Mouse (Mus musculus): Measurements from ENCODE around the gene Zfp386. TPM values are rescaled to one million over a fixed set of nuclear protein-coding genes. Genes with fewer than 3 reads are reported as not detected.
A peak's percentile ranks its signal among the peaks of the same experiment; 100 is the strongest.

The Zfp386 gene
- total RNA-seq, 2 experiments from 2014 or later: 36.7 to 38.9 TPM

DNA sequence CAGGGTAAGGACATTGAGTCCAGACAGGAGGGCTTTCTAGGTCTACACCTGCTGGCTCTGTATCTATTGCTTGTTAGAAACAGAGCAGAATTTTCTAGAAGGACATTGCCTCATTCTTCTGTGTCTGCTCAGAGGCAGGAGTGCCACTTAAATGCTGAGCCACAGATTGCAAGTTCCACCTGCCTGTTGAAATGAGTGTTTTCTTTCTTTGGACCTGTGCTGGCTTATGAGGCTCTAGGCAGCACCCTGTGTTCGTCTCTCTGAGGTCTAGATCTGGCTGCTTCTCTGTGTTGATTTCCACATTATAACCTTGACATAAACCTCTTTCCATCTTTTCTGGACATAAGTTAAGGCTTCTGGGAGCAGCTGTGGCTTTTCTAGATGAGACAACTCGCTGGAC lies 36.8 kb downstream of the Zfp386 start:
- intact Hi-C loops (cut with DNase I): no loop called here
- DNase-seq (ENCODE audit: low spot score in 2 of 2): no peak

DNA sequence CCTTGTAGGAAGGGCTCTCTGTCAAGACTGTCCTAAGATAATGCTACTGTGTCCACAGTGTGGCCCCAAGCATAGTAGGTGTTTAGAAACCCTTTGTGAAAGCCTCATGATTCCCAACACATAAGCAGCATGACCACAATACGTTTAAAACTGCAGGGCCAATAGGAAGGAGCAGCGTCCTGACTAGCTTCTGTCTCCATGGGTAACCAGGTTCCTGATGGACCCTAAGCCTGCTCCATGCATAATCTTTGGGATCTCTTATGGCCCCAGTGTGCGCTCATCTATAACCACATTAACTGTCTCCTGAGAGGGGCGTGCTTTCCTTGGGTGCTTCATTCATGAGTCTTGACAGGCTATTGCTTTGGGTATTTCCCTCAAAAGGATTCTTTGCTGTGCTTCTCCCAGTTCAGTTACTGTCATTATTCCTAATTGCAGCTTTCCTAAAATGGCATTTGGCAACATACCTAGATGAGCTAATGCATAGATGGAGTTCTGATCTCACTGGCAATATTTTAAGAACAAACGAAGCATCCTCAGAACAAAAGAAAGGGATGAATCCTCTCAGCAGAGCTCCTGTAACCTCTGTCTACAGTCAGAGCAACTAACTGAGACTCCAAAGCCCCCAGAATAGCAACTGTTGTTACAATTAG lies 39.6 kb downstream of the Zfp386 start:
- intact Hi-C loops (cut with DNase I): no loop called here
- no peak for DNase-seq (ENCODE audit: low spot score in 2 of 2)

DNA sequence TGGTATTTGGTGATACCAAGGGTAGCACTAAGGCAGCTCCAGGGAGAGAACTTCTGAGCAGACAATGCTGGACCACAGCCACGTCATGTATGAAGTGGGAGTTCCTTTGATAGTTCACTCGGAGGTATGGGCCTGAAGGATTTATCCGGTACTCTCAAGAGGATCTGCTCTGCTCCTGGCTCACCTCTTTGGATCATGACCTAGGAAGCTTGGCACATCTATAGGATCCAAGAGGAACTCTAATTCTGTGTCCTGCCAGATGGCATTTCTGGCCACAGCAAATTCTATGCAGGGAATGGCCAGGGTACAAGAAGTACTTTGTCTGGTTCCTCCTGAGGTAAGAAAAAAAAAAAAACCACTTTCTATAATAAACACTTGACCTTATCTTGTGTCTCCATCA lies 42.3 kb downstream of the Zfp386 start:
- no peak for DNase-seq (ENCODE audit: low spot score in 2 of 2)
- intact Hi-C loops (cut with DNase I): no loop called here

DNA sequence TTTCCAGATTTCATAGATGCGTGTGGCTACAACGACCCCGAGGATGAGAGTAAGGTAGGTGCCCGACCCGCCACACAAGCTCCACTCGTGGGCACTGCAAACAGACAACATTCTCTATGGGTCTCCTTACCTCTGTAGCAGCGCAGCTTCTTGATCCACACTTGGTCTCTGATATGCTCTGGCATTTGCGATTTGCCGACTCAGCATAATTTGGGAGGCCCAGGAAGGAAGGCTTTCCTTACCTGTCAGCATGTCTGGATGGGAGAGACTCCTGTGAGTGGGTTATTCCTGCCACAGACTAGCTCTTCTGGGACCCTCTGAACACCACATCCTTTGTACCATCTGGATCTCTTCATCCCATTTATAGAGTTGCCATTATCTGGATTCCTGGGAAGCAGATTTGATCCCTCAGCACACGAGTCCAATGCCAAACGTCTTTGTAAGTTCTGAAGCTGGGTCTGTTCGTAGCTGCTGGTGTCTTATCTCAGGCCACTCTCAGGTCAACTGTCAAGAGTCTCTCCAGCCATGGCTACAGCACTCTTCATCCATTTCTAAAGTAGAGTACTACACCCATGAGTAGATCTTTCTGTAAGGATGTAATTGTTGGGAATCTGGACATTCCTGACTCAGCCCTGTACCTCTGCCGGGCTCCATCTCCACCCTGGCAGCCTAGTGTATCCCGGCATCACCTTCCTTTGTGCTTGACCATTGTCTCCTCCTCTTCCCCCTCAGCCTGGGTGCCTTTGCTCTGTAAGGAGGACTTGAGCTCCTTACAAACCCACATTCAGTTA lies 47.4 kb downstream of the Zfp386 start:
- intact Hi-C loops (cut with DNase I): no loop called here
- no peak for DNase-seq (ENCODE audit: low spot score in 2 of 2)

DNA sequence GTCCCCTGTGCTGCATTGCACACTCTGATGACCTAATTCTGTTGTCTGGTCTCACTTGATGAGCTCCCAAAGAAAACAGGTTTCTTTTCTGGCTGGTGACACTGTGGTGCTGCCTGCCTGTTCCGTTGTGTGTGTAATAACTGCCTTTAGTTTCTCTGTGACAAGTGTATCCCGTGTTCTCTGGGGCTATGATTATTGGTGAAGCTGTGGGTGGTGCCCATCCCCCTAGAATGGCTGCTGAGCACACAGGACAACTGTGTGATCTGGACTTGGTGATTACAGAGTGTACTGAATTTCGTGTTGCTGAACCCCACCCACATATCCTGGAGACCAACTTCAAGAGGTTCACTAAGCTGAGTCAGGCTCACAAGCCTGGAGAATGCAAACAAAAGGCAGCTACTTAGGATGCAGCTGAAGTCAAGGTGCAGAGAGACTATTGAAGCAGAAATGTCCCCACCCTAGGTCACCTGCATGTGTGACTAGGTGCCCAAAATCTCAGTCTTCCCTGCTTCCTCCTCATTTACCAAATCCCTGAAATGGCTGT lies 48.9 kb downstream of the Zfp386 start:
- intact Hi-C loops (cut with DNase I): no loop called here
- DNase-seq (ENCODE audit: low spot score in 2 of 2): no peak

DNA sequence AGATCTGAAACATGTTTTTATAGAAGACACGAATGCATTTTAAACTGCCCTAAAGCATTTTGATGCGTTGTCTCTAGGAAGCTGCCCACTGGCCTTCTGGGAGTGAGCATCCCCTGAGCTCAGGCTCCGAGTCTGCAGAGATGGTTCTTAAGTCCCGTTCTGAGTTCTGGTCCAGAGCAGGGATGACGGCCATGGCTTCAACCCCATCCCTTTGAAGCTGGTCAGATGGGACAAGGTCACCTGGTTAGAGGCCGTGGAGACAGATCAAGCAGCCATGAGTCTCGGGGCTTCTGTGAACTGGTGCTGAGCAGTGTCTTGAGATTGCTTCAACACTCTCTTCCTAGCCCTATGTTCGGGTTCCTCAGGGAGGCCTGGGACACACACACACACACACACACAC lies 49.6 kb downstream of the Zfp386 start:
- DNase-seq (ENCODE audit: low spot score in 2 of 2): no peak
- intact Hi-C loops (cut with DNase I): no loop called here

DNA sequence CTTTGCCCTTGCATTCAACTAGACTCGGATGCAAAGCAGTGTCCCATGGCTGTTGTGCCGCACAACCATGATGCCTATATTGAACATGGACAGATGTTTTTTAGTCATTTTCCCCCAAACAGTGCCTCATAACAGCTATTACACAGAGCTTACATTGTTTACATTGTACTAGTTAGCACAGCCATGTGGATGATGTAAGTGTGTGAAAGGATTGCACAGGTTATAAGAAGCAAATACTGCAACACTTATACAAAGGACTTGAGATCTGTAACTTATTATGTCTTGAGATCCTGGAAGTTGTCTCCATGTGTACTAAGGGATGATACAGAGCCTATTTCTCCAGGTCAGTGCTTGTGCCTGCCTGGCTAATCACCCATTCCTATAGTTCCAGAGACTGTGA lies 54.4 kb downstream of the Zfp386 start:
- intact Hi-C loops (cut with DNase I): no loop called here
- DNase-seq (ENCODE audit: low spot score in 2 of 2): no peak

DNA sequence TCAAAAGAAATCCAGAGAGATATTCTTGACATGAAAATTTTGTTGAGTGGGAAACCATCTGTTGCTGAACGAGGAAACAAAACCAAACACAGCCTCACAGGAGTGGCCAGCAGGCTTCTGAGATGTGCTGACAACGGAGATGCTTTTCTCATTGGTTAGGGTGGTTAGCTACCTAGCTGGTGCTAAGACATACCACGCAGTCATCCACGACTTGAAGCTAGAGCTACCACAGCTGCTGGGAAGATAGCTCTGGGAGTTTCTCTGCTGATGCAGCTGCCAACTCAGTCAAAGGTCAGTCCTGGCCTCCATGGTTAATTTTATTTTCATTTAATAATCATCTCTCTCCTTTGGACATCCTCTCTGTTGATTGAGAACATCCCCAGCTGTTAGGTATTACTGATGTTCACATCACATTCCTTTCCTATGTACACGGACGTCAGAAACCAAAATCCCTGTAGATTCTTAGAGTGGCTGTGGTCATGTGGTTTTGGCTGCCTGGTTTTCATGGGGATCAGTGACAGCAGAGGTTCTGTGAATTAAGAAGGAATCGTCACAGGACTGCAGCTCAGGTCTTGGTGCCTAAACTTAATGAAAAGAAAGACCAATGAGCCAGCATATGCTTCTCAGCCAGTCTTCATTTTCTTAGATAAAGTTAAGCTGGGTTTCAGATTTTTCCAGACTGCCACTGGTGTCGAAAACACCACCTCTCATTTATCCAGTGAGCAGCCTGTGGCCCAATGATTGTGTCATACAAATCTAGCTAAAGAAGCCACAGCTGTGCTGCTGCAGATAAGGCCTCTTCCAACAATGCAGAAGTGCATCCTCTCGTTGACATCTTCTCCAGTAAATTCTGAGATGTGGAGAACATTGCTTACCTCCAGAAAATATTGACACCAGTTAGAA lies 62.2 kb downstream of the Zfp386 start:
- intact Hi-C loops (cut with DNase I): no loop called here
- peak; percentile 37 to 71 for DNase-seq (ENCODE audit: low spot score in 2 of 2)

DNA sequence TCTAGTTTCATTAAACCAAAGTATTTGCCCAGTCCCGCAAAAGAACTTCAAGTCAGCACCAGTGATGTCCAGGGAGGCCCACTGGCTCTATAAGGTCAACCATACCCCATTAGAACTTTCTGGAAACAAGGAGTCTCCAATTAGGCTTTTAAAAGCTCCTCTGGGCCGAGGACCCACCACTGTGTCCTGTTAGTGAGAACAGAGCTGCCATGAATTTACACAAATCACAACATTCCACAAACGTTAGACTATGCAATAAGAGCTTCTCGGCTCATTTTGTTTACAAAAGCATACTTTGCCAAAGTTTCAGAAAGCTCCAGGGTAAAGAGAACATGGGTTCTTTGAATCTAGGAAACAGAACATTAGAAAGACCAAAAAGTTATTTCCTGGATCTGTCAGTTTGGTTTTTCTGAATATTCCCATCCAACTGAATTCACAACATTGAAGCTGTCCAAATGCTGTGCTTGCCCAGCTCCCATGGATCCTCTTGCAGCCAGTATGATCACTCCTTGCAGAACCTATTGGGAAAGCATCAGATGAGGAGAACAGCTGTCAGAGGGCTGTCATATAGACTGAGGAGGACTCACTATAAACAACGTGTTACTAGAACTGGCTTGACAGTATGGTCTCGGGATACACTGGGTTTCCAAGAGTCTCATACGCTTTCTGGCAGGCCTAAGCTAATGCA lies 63.6 kb downstream of the Zfp386 start:
- intact Hi-C loops (cut with DNase I): no loop called here
- DNase-seq (ENCODE audit: low spot score in 2 of 2): no peak

Other genes with a start within 250 kb of the Zfp386 start
- gene Vipr2, start 30.0 kb downstream of the Zfp386 start, total RNA-seq (2021): 1 to 10 TPM; 1.3 to 1.4 TPM
- gene Wdr60, start 215.3 kb downstream of the Zfp386 start, total RNA-seq (2021): 10 to 100 TPM; 12.6 to 17.0 TPM
- gene Gm11027, start 227.7 kb downstream of the Zfp386 start, total RNA-seq (2021): not detected
- gene Esyt2, start 233.5 kb downstream of the Zfp386 start, total RNA-seq (2021): 10 to 100 TPM; 54.6 to 57.9 TPM